Mouse (Mus musculus) regulatory T cell (primary cell): Measurements from ENCODE around the gene Crbn.

Source experiments
- in situ Hi-C: fragments of 300-600 bp; cut with MboI, MseI; formaldehyde crosslinking; loops from one replicate; pipeline ENCODE4 v1.15.1; 2025; ENCODE audit warnings: high pct_unique_total_duplicates

Crbn gene

DNA sequence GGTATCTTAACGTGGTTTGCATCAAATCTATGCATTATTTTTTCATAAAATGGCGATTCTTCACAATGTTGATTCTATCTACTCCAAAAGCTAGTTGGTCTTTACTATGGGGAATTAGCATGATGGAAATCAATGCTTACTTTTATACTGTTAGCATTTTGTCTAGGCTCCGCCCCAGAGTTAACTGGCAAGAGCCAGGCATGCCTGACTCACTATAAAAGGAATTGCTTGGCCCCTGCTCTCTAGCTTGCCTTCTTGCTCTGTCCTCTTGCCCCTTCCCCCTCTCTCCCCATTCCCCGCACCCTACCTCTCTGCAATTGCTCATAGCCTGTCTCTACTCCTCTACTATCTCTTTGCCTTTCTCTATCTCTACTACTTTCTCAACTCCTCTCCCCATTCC lies 33.1 kb downstream of the Crbn start:
- in situ Hi-C loops = no loop called here

DNA sequence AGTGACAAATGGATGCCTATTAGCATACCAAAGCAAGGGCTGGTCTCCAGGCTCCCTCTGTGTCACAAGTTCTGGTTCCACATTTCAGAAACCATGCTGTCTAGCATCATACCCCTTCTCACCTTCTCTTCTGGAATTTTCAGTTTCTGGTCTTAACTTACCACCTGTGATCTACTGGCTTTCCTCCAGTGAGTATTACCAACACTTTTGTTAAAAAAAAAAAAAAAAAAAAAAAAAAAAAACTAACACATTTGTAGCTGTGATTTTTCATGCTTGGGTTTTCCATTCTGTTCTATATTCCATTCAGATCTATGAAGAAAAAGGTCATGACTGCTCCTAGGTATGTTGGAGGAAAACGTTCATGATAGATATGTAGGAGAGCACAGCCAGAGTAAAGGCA lies 34.0 kb downstream of the Crbn start:
- in situ Hi-C loops = no loop called here

DNA sequence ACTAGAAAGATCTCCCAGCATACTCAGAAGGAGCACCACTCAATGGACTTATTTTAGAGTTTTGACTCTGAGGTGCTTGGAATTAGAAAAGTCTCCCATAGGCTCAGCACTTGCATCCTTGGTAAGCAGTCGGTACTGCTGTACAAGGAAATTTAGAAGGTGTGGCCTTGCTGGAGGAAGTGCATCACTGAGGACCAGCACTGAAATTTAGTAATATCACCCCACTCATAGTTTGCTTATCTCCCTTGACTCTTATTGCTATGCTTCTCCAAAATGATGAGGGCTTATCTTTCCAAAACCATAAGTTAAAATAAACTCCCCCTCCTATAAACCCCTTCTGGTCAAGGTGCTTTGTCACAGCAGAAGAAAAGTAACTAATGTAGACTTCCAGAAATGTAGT lies 38.4 kb downstream of the Crbn start:
- in situ Hi-C loops = no loop called here

DNA sequence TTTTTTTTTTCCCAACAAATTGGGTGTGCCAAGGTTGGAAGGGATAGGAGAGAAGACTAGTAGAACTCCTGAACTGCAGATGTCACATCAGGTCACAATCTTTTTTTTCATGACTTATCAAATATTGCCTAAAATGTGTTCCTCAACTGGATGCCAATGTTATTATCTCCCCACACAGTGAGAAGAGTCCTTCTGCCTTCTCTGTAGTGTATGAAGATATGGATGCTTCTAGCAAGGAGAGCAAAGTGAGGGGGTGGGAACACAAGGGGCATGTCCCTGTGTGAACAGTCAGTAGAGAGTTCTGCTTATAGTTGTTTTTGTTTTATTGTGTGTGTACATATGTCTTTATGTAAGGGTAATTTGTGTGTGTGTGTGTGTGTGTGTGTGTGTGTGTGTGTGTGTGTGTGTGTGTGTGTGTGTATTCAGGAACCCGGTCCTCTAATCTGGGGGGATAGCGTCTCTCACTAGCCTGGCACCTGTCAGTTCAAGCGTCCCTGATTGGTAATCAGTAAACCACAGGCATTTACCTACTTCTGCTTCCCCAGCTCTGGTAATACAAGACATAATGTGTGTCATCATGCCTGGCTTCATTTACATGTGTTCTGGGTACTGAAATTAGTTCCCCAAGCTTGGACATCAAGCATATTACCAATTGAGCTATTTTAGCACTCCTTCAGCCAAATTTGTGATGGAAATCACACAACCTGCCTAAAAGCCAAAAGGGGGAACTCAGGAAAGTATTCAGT lies 39.2 kb downstream of the Crbn start:
- in situ Hi-C loops = no loop called here

DNA sequence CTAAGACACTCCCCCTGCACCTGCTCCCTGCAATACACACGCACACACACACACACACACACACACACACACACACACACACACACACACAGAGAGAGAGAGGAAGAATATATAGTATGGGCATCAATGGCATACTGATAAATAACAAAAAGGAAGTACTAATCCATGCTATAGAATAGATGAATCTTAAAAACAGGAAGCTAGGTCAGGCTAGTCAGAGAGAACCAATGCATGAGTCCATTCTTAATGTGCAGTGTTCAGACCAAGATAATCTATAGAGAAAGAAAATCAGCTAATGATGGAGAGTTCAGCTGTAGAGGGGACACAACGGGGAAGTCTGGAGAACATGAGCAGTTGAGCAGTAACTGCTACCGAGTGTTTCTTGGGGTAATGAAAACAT lies 41.6 kb downstream of the Crbn start:
- in situ Hi-C loops = no loop called here

DNA sequence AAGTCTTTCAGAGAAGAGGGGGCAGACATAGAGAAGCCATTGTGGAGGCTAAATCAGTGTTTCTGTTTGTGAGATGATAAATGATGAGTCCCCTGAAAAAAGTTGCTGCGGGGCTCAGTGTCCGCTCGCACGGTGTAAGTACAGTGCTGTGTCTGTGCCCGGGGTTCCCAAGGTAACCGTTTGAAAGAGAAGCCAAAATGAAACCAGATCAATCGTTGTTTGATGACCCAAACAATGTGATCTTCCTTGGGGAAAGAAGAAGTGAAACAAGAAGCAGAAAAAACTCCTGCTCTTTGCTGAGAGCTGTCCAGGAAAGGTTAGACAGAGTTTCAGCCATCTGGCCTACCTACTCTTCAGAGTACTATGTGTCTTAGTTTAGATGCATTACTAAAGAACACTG lies 49.6 kb downstream of the Crbn start:
- in situ Hi-C loops = no loop called here

DNA sequence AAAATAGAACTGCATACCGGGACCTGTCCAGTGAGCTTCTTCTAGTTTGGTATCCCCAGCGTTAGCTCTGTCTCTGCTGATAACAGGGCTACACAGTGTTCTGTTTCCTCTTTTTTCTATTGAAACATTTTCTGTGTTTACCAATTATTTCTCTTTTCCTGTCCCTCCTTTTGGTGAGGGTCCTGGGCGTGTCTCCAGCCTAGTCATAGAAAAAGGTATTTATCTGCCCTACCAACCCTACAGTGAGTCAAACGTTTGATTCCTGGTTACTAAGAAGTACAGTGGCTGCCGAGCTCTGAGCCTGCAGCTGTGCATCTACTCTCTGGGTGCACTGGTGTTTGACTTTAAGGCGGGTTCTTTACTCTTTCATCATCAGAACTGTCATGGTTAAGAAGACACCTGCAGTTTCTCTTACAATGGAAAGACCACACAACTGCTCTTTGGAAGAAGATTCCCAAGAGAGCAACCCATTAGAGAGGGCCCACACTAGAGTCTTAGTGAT lies 50.9 kb downstream of the Crbn start, which contains the start of gene Il5ra:
Il5ra (minus strand) TSS at position 151 of the 502 bp plus-strand sequence.
- in situ Hi-C loops = no loop called here

DNA sequence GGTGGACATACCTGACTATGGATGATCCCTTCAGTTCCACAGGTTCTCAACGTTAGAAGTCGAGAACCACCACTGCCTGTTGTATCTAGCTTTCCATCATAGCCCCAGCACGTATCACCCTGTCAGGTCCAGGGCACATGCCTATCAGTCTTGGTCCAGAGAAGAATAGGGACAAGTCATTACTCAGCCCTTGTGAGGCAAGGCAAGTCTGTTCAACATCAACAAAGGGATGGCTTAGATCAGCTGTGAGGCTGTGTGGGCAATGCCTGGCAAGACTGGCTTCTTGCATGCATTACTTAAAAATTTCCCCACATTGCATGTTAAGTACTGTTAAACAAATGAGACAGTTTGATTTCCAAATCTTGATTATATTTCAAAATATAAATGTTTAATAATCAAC lies 52.1 kb downstream of the Crbn start:
- in situ Hi-C loops = no loop called here

DNA sequence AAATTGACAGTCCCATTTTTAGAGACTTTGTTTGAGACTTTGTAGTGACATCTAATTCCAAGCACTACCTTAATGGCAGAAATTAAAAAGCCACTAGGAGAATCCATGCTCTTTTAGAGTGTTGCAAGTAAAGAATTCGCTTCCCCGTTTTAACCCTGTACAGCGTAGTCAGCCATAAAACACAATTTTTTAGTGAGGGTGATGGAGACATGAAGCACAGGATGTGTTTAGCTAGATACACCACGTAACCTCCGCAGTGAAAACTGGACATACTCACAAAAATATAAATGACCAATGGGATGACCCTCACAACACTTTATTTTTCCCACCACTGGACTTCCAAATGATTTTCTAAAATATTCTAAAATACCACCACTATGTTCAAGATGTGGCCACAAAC lies 52.6 kb downstream of the Crbn start:
- in situ Hi-C loops = no loop called here

DNA sequence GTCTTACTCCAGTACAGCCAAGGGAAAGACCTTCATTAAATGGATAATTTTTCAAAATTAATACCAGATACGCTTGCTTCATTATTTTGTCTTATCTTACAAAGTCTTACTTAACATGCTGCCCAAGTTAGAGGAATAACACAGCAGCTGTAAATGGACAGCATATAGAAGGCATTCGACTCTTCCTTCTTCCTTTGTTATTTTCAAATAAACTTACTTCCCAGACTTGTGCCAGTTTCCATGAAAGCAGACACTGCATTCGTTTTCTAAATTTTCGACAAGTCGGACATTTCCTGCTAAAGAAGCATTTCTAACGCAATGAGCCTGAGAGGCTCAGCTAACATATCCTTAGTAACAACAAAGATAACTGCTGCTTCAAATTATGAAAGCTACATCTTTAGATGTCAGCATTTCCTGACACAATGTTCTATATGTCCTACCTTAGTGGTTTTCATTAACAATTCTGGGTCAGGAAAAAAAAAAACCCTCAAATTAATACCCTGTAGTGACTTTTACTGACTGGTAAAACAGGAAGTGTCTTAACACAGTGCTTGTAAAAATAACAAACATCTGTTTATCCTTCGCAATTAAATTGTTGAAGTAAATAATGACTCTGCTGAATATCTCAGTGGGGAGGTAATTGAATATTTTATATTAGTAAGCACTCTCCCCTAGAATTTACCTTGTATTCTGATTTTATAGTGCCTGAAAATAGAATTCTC lies 54.0 kb downstream of the Crbn start:
- in situ Hi-C loops = no loop called here

DNA sequence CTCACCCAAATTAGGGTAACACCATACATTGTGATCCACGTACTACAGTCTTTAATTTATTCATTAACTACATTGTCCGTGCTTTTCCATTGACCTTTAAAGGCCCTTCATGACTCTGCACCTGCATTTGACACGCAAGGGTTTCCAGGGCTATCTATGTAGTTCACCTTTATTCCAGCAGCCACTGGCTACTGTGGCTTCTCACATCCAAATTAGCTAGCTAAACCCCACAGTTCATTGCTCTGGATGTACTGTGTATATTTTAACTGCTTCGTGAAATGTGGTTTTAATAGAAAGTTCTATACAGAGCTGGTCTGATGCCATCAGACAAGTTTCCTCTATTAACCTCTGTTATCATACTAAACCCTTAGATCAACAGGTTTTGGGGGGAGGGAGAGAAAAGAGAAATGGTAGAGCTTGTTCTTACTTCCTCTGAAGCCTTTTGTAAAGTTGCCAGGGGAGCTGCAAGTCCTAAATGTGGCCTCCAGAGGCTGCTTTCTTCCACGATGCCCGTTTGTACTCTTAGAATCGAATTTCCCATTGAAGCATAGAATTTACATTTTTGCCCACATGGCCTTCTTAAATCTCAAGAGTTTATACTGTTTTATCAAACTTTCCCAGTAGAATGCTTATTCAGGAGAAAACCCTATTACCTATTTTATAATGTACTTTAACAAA lies 56.2 kb downstream of the Crbn start:
- in situ Hi-C loops = no loop called here

DNA sequence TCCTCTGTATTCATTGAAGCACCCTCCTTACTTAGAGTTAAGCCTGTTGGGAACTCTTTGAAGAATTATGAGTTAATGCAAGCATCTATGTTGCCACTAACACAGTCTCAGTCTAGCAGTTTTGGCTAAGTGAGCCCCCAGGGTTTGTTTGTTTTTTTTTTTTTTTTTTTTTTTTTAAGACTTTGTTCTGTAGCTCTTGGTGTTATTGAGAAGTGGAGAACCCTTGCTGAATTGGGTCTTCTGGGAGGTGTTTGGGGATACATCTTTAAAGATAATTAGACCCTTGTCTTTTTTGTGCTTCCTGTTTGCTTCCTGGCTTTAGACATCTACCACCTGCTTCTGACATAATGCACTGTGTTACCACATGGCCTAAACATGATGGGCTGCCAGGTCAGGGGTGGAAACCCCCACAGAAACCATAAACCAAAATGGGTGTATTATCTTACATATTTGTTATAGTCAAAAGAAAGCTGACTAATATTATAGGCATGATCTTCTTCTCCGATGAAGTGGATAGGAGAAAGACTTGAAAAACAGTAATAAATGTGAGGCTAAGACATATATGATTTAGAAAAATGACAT lies 59.5 kb downstream of the Crbn start:
- in situ Hi-C loops = no loop called here

DNA sequence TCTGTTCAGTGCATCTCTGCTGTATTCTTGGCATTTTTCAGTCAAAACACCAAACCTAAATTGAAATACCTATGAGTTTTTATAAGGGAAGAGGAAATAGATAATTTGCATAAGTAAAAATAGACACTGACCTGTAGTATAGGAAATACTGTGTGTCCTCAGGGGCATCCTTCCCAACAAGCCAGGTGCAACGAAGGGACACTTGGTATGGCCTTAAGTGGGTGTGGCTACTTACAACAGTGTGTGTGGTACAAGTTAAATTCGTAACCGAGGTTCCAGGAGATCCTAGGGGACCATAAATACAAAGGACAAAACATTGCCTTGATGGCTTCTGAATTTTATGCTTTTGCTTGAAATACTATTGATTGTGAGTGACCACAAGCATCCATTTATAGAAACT lies 61.6 kb downstream of the Crbn start:
- in situ Hi-C loops = no loop called here

DNA sequence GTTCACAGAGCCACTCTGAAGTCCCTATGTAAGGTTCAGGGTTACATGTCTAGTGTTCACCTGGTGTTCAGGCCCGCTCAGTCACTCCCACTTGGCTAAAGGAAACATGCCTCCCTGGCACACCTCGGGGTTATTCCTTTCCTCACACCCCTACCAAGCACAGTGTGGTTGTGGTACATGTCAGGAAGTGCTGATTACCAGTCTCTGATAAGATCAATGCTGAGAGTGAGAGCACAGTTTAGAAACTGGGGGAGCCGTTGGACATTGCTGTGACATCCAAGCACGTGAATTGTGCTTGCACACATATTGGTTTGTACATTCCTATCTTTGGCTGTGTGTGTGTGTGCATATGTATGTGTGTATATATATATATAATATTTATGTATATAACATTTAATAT lies 67.3 kb downstream of the Crbn start:
- in situ Hi-C loops = no loop called here
